Mouse (Mus musculus) urinary bladder, postnatal 36 days (tissue): ENCODE measurements around the gene Stmn1.

Experiments
- DNase-seq, 2 experiments: peaks; one replicate each; pipeline ENCODE4 v3.0.0; 2022; ENCODE audit warnings: low spot score in 2 of 2, mixed read lengths in 1 of 2

The Stmn1 gene

DNA sequence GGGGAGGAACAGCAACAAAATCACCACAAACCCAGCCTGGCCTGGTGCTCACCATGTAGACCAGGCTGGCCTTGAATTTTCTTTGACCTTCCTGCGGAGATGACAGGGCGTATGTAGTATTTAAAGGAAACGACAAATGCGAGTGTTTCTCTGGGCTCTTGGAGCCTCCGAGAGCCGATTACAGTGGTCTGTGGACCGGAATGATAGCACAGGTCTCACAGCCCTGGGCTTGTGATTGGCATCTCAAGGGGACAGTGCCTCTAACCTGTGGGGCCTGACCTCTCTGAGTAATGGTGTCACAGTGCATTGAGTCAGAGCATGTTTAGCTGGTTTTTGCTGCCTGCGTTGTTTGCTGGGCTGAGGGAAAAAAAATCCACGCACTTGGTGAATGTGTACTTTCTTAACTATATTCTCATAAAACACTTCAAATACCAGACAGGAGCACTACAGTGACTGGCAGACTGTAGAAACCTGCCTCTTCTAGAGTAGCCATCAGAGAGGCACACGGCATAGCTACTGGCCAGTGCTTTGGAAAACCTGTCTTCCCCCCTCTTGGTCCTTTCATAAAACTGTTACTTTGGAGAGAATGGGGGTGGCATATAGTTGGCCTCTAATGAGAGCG lies 46.3 kb downstream of the Stmn1 start:
- DNase-seq = peak; percentile 33 to 46

DNA sequence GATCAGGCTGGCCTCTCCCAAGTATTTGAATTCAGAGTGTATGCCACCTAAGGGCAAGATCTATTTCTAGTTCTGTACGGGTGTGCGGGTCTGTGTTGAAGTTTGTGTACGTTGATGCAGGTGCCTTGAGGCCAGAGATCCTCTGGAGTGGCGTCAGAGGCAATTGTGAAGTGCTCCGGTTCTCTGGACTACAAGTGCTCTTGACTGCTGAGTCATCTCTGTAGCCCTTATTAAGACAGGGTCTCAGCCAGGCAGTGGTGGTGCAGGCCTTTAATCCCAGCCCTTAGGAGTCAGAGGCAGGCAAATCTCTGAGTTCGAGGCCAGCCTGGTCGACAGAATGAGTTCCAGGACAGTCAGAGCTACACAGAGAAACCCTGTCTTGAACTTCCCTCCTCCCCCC lies 47.5 kb downstream of the Stmn1 start:
- DNase-seq = no peak

DNA sequence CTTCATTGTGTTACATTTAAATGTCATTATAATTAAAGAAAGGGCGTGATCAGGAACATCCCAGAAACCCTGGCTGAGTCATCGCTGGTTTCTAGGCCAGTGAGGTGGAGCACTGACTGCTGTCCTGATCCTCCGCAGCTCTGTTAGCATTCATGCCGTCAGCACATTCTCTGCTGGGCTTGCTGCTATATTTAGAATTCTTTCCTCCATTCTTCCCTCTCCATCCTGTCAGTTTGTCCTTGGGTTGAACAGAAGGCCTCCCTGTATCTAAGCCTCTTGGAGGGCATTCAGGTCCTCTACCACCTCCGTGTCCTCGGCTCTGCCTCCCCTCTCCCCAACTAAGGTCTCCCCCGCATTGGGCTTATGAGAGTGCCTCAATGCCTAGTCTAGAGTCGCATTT lies 48.9 kb downstream of the Stmn1 start:
- DNase-seq = no peak

DNA sequence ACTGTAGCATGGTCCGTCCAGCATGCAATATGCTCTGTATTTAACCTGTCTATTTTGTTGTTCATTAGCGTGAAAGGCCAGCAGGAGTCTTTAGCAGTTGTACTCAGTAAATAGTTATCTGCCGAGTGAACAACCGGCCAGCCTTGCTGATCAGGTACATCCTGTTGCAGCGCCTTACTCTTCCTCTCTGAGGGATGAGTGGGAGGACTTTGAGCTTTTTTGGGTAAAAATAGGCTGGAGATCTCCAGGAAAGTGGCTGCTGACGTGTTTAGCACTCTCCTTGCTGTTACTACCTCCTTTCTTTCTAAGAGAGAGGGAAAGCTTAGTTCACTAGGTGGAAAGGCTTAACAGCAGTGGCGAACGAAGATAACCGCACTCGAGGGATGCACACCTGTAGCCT lies 49.6 kb downstream of the Stmn1 start:
- DNase-seq = no peak

DNA sequence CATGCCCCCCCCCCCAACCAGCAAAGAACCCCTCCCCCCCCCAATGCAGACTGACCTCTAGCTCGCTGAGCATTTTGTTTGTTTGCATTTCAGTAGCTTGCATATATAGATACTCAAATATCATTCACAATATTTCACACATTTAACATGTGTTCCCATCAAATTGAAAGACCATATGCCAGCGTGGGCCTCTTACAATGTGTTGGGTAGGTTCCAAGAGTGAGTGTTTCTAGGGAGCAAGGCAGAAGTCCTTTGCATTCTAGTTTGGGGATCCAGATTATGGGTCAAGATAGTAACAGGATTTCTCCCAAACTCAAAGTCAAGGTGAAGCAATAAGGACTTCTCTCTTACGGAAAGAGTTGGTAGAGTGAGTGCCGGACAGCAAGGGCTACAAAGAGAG lies 50.4 kb downstream of the Stmn1 start:
- no peak for DNase-seq

DNA sequence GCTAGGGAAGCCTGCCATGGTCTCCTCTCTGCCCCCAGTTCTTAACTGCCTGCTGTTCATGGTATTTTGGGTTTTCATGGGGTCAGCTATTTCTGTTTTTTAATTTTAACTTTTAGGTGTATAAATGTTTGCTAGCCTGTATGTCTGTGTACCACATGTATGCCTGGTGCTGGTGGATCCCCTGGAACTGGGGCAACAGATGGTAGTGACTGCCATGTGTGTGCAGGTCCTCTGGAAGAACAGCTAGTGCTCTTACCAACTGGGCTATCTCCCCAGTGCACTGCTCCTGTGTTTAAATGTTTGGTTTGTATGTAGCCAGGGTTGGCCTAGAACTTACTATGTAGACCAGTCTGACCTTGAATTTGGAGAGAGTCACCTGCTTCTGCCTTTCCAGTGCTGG lies 51.2 kb downstream of the Stmn1 start:
- no peak for DNase-seq
